Mouse (Mus musculus): Measurements from ENCODE around the gene Zmiz1. TPM values are rescaled to one million over a fixed set of nuclear protein-coding genes. Genes with fewer than 3 reads are reported as not detected.

Gene Zmiz1
- polyA plus RNA-seq, 1 experiment from 2014 or later = 21.2 TPM

DNA sequence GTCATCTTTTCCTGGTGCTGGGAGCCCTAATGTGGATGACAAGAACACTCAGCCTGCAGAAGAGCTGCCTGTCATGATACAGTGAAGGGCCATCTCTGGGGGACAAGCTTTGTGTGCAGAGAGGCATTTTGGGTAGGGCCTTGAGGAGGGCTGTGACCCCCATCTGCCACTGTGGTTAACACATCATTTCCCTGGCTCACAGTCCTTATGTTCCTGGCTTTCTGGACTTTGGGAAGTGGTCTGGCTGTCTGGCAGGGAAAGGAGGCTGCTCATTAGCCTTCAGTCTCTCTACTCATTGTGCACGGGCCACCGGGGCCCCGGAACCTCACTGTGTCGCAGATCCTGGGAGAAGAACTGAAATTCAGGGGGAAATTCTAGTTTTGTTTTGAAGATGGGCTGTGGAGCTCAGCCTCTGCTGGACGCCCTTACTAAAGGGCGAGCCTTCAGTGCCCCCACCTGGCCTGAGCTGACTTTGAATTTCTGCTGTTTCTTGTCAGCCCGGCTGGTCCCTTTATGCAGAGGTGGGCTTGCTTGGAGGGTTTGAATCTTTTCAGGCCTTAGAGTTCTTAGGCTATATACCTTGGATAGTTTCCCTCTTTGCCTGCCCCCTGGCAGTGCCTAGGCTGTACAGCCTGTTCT, 10.0 kb downstream of the Zmiz1 start:
- Histone ChIP-seq H3K27me3 (replicated peaks; ENCODE audit: control insufficient read depth, insufficient read depth, low read length) (no peaks in the 10 kb centered on the region), H3K36me3 (ENCODE audit: control insufficient read depth, insufficient read depth, low read length) (no peaks in the 10 kb centered on the region), H3K9ac (ENCODE audit: low read depth, low read length) (0 out of 2 replicates have a peak overlapping the region, but pooled peaks have one; percentile 12), H3K4me3 (ENCODE audit: low read length) (no peak overlapping the region), H3K27ac (ENCODE audit: low read length) (no peak overlapping the region), H3K4me2 (ENCODE audit: low read depth, low read length) (no peak overlapping the region), H3K4me1 (ENCODE audit: control insufficient read depth, insufficient read depth, low read length) (peaks cover 90% of the 10 kb centered on the region), H3K9me3 (ENCODE audit: control insufficient read depth, low read length) (no peaks in the 10 kb centered on the region)
- ATAC-seq = no peak
- WGBS = 65% methylated on average over 7 of the region's 7 CpGs

DNA sequence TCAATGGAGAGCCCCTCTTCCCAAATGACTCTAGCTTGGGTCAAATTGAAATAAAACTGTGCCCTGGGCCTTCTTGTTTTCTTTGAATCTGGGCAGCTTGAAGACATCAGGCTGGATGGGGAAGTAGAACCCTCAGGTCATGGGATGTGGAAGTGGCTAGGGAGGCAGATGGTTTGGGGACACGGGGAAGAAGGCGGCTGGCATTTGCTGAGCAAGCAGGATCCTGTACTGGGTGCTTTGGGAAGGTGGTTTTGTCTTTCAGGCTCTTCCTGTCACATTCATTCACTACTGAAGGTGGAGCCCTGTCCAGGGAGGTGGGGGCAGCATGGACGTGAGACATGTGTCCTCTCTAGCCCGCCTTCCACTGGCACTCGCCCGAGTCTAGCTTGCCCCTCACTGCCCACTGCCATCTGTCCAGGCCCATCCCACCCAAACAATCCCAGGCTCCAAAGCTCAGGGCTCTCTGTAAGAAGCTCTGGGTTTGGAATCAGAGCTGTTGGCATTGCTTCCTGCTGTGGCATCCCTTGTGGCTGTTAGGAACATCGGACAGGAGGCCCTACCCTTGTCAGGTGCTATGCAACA, 11.3 kb downstream of the Zmiz1 start:
- WGBS = 71% methylated on average over 7 of the region's 7 CpGs
- Histone ChIP-seq H3K4me2 (ENCODE audit: low read depth, low read length) (no peak overlapping the region), H3K27ac (ENCODE audit: low read length) (peak overlapping the region; percentile 27), H3K36me3 (ENCODE audit: control insufficient read depth, insufficient read depth, low read length) (no peaks in the 10 kb centered on the region), H3K9ac (ENCODE audit: low read depth, low read length) (no peak overlapping the region; the same call in 1 of the 2 replicates), H3K4me3 (ENCODE audit: low read length) (no peak overlapping the region), H3K27me3 (replicated peaks; ENCODE audit: control insufficient read depth, insufficient read depth, low read length) (no peaks in the 10 kb centered on the region), H3K9me3 (ENCODE audit: control insufficient read depth, low read length) (no peaks in the 10 kb centered on the region), H3K4me1 (ENCODE audit: control insufficient read depth, insufficient read depth, low read length) (peaks cover 88% of the 10 kb centered on the region)
- ATAC-seq = no peak

DNA sequence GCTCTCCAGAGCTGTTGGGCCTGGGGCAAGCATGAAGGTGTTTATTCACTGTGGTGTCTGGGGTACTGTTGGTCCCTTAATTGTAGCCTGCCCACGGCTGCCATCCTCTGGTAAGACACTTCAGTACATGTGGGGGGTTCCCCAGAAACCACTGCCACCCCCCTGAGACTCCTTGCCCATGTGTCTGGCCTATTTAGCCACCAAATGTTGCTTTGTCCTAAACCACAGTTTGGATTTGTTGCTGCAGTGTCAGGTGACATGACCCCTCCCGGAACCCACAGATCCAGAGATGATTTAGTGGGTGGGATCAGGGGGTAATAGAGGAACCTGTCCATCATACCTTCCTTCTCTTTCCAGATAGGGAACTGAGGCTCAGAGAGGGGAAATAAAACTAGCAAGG, 12.1 kb downstream of the Zmiz1 start:
- H3K9ac ChIP-seq (ENCODE audit: low read depth, low read length) = no peak overlapping the region; the same call in 1 of the 2 replicates
- no peak overlapping the region for H3K4me2 ChIP-seq (ENCODE audit: low read depth, low read length)
- WGBS = 32% methylated on average over 2 of the region's 2 CpGs
- ATAC-seq = no peak
- no peaks in the 10 kb centered on the region for H3K36me3 ChIP-seq (ENCODE audit: control insufficient read depth, insufficient read depth, low read length)
- H3K9me3 ChIP-seq (ENCODE audit: control insufficient read depth, low read length) = no peaks in the 10 kb centered on the region
- H3K4me3 ChIP-seq (ENCODE audit: low read length) = no peak overlapping the region
- 0 out of 2 replicates have a peak overlapping the region, but pooled peaks have one; percentile 27 for H3K27ac ChIP-seq (ENCODE audit: low read length)
- peaks cover 86% of the 10 kb centered on the region for H3K4me1 ChIP-seq (ENCODE audit: control insufficient read depth, insufficient read depth, low read length)
- no peaks in the 10 kb centered on the region for H3K27me3 ChIP-seq (replicated peaks; ENCODE audit: control insufficient read depth, insufficient read depth, low read length)

DNA sequence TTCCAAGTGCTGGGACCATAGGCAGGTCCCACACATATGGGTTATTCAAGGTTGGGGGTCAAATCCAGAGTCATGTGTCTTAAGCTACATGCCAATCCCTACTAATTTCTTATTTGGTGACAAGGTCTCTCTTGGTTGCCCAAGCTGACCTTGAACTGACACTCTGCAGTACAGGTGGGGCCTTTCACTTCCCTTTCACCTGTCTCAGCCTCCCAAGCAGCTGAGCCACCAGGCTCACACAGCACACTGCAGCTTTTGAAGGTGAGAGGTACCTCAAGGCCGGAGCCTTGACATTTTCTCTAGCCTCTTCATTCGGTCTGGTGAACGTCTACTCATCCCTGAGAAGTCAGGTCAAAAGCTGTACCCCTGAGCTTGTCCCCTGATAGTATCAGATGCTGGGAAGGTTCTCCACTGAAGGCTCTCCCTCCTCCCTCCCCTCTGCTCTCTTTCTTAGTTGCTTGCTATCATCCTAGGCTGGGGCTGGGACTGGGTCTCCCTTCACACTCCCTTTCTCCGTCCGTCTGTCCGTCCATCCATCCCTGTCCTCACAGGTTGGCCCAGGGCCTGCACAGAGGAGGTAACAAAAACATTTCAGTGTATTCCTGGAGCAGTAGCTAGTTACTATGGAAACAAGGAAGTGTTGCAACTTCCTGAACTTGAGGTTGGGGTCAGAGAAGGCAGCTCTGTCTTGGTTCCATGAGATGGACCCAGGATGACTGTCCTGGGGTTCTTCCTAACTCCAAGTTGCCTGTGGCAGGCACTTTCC, 13.3 kb downstream of the Zmiz1 start:
- H3K9ac ChIP-seq (ENCODE audit: low read depth, low read length) = no peak overlapping the region
- H3K4me1 ChIP-seq (ENCODE audit: control insufficient read depth, insufficient read depth, low read length) = peaks cover 86% of the 10 kb centered on the region
- no peak for ATAC-seq
- no peak overlapping the region for H3K4me3 ChIP-seq (ENCODE audit: low read length)
- no peak overlapping the region for H3K4me2 ChIP-seq (ENCODE audit: low read depth, low read length)
- 65% methylated on average over 6 of the region's 6 CpGs for WGBS
- peak overlapping the region; percentile 85 for H3K27ac ChIP-seq (ENCODE audit: low read length)
- no peaks in the 10 kb centered on the region for H3K27me3 ChIP-seq (replicated peaks; ENCODE audit: control insufficient read depth, insufficient read depth, low read length)
- no peaks in the 10 kb centered on the region for H3K9me3 ChIP-seq (ENCODE audit: control insufficient read depth, low read length)
- no peaks in the 10 kb centered on the region for H3K36me3 ChIP-seq (ENCODE audit: control insufficient read depth, insufficient read depth, low read length)

DNA sequence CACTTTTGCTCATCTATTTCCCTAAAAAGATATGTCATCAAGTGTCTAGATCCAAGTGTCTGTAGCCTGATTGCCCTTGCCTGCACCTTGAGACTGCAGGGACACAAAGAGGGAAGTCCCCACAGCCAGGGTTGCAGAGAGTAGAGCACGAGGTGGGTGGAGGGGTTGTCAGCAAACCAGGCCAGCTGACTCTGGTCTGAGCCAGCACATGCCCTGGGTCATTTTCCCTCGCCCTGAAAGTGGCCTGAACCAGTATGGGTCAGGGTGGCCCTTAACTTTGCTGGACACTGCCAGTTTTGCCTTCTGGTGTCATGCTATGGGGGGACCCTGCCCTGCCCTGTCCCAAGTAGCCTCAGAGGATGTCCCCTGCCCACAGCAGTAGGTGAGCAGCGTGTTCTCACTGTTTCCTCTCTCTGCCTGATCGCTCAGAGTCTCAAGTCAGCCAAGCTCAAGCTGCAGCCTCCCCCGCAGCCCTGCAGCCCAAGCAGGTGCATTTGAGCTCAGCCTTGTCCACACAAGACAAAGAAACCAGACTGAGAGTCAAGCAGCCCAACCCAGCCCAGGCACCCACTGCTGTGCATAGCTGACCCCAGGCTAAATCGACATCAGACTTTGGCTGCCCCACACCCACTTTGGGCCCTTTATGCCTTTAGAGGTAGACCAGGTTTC, 14.1 kb downstream of the Zmiz1 start:
- WGBS = 51% methylated on average over 6 of the region's 6 CpGs
- H3K4me2 ChIP-seq (ENCODE audit: low read depth, low read length) = no peak overlapping the region
- peaks cover 78% of the 10 kb centered on the region for H3K4me1 ChIP-seq (ENCODE audit: control insufficient read depth, insufficient read depth, low read length)

DNA sequence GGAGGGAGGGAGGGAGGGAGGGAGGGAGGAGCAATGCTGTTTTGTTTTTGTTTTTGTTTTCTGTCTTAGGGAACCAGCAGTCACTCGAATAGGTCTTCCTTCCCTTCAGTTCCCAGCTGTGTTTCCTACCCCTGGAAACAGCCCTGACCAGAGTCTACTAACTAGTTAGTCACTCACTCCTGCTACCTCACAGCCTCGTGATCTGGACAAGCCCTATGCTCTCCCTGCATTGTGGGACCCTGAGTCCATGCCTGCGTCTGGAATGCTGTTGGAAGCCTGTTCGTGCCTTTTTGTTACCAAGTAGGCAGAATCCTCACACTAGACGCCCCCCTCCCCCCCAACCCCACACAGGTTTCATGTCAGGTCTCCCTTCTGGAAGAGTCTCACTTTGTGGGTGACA, 15.0 kb downstream of the Zmiz1 start:
- Histone ChIP-seq H3K4me3 (ENCODE audit: low read length) (no peak overlapping the region), H3K36me3 (ENCODE audit: control insufficient read depth, insufficient read depth, low read length) (no peaks in the 10 kb centered on the region), H3K4me1 (ENCODE audit: control insufficient read depth, insufficient read depth, low read length) (peaks cover 79% of the 10 kb centered on the region), H3K27ac (ENCODE audit: low read length) (peak overlapping the region; percentile 85), H3K27me3 (replicated peaks; ENCODE audit: control insufficient read depth, insufficient read depth, low read length) (no peaks in the 10 kb centered on the region), H3K4me2 (ENCODE audit: low read depth, low read length) (no peak overlapping the region), H3K9me3 (ENCODE audit: control insufficient read depth, low read length) (no peaks in the 10 kb centered on the region), H3K9ac (ENCODE audit: low read depth, low read length) (no peak overlapping the region)
- peak; percentile 47; the same call in 1 of the 2 replicates for ATAC-seq
- 42% methylated on average over 5 of the region's 5 CpGs for WGBS

More for the DNA sequence above, 14.1 kb downstream of the Zmiz1 start:
- peak; percentile 26 for ATAC-seq
- Histone ChIP-seq H3K27ac (ENCODE audit: low read length) (peak overlapping the region; percentile 85), H3K27me3 (replicated peaks; ENCODE audit: control insufficient read depth, insufficient read depth, low read length) (no peaks in the 10 kb centered on the region), H3K9me3 (ENCODE audit: control insufficient read depth, low read length) (no peaks in the 10 kb centered on the region), H3K36me3 (ENCODE audit: control insufficient read depth, insufficient read depth, low read length) (no peaks in the 10 kb centered on the region), H3K9ac (ENCODE audit: low read depth, low read length) (peak overlapping the region; percentile 52), H3K4me3 (ENCODE audit: low read length) (no peak overlapping the region)

DNA sequence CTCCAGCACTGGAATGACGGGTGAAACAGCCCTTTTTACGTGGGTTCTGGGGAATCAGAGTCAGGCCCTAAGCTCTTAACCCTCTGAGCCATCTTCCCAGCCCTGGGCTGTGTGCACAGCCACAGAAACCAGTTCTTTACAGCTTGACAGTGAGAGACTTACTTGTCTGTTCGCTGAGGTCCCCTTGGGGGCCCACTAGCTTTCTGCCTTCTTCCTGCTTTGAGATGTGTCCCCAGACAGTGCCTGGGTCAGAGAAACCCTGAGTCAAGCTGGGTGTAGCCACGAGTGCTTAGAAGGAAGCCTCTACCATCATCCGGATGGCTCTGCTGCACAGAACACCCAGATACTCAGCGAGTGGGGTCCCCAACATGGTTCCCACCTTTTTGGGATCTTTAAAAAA, 15.7 kb downstream of the Zmiz1 start:
- peak overlapping the region; percentile 12; the same call in 1 of the 2 replicates for H3K9ac ChIP-seq (ENCODE audit: low read depth, low read length)
- no peak overlapping the region for H3K4me3 ChIP-seq (ENCODE audit: low read length)
- no peaks in the 10 kb centered on the region for H3K9me3 ChIP-seq (ENCODE audit: control insufficient read depth, low read length)
- H3K4me1 ChIP-seq (ENCODE audit: control insufficient read depth, insufficient read depth, low read length) = peaks cover 80% of the 10 kb centered on the region
- H3K27me3 ChIP-seq (replicated peaks; ENCODE audit: control insufficient read depth, insufficient read depth, low read length) = no peaks in the 10 kb centered on the region
- WGBS = 48% methylated on average over 6 of the region's 6 CpGs
- H3K36me3 ChIP-seq (ENCODE audit: control insufficient read depth, insufficient read depth, low read length) = no peaks in the 10 kb centered on the region
- peak overlapping the region; percentile 85 for H3K27ac ChIP-seq (ENCODE audit: low read length)
- H3K4me2 ChIP-seq (ENCODE audit: low read depth, low read length) = no peak overlapping the region
- no peak for ATAC-seq

DNA sequence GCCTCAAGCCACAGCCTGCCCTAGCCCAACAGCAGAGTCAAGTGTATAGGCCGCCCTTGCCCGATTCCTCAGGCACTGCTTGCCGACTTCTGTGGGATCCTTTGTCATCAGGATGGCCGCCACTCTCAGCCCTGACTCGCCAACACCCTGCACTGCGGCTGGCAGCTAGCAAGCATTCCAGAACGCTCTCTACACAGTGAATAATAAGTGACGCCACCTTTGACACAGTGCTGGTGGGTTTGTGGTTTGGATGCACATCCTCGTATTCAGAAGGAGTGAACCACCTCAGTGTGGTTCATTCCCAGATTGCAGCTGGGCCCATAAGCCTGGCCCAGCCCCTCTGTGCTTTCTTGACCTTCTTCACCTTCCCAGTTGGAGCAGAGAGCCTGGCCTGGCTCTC, 17.1 kb downstream of the Zmiz1 start:
- Histone ChIP-seq H3K4me1 (ENCODE audit: control insufficient read depth, insufficient read depth, low read length) (peaks cover 82% of the 10 kb centered on the region), H3K27me3 (replicated peaks; ENCODE audit: control insufficient read depth, insufficient read depth, low read length) (no peaks in the 10 kb centered on the region), H3K4me3 (ENCODE audit: low read length) (no peak overlapping the region), H3K9me3 (ENCODE audit: control insufficient read depth, low read length) (no peaks in the 10 kb centered on the region), H3K9ac (ENCODE audit: low read depth, low read length) (no peak overlapping the region), H3K36me3 (ENCODE audit: control insufficient read depth, insufficient read depth, low read length) (no peaks in the 10 kb centered on the region), H3K27ac (ENCODE audit: low read length) (peak overlapping the region; percentile 21; the same call in 1 of the 2 replicates), H3K4me2 (ENCODE audit: low read depth, low read length) (no peak overlapping the region)
- ATAC-seq = no peak
- 68% methylated on average over 9 of the region's 9 CpGs for WGBS

DNA sequence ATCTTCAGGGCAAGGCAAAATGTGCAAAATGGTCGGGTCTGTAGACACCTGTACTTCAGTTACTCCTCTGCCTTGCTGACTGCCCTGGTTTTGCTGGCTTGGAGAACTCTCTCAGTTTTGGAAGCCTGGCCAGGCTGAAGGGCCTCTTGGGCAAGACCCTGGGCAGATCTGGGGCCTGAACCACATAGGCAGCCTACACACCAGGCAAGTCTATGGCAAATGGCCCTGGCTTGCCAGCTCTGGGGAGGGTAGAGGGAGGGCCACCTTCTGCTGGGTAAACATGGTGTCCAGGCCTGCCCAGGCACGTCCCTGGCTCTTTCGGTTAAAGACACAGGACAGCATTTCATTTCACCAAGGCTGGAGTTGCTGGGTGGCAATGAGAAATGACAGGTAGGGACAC, 17.5 kb downstream of the Zmiz1 start:
- H3K36me3 ChIP-seq (ENCODE audit: control insufficient read depth, insufficient read depth, low read length) = no peaks in the 10 kb centered on the region
- no peak for ATAC-seq
- no peak overlapping the region for H3K9ac ChIP-seq (ENCODE audit: low read depth, low read length)
- no peaks in the 10 kb centered on the region for H3K27me3 ChIP-seq (replicated peaks; ENCODE audit: control insufficient read depth, insufficient read depth, low read length)
- peaks cover 82% of the 10 kb centered on the region for H3K4me1 ChIP-seq (ENCODE audit: control insufficient read depth, insufficient read depth, low read length)
- H3K4me3 ChIP-seq (ENCODE audit: low read length) = no peak overlapping the region
- no peaks in the 10 kb centered on the region for H3K9me3 ChIP-seq (ENCODE audit: control insufficient read depth, low read length)
- peak overlapping the region; percentile 21; the same call in 1 of the 2 replicates for H3K27ac ChIP-seq (ENCODE audit: low read length)
- 68% methylated on average over 3 of the region's 3 CpGs for WGBS
- no peak overlapping the region for H3K4me2 ChIP-seq (ENCODE audit: low read depth, low read length)
